Mouse (Mus musculus) heart, postnatal 14 days (tissue): ENCODE results near the gene Tapbpl. TPM values are rescaled to one million over a fixed set of nuclear protein-coding genes. Genes with fewer than 3 reads are reported as not detected.
"Not testable (repeated sequence)": the region's sequence is repeated elsewhere in the genome, so short reads cannot be mapped to it uniquely, and the experiment has no call there.

Source experiments
- DNase-seq, 2 experiments: peaks; one replicate each; pipeline ENCODE4 v3.0.0; 2021 to 2022
- intact Hi-C: fragments of 180-260 bp; cut with DNase I; formaldehyde crosslinking; loops from one replicate; pipeline ENCODE4 v1.15.1; 2025
- long read RNA-seq, 2 experiments: library from polyadenylated mRNA; stranded (forward); transcript quantifications; one replicate each; pipeline ENCODE4 v2.0.0; 2021
- total RNA-seq, 2 experiments: library from RNA; stranded (reverse); gene quantifications; 2 replicates each; pipeline ENCODE4 v1.2.3; 2021

Gene Tapbpl
- total RNA-seq, result 1 to 10 TPM; 4.0 to 4.3 TPM
- long read RNA-seq, experiment 1, transcript Tapbpl-201 (7 exons, 2,352 nt), result major isoform, 5 of 10 reads
- long read RNA-seq, experiment 1, partial matches to known transcripts, result 3 of 10 reads
- long read RNA-seq, experiment 1, other reads (novel, unspliced or antisense), result 2 of 10 reads
- long read RNA-seq, experiment 2, transcript Tapbpl-201 (7 exons, 2,352 nt), result major isoform, 6 of 7 reads
- long read RNA-seq, experiment 2, partial matches to known transcripts, result 0 of 7 reads
- long read RNA-seq, experiment 2, other reads (novel, unspliced or antisense), result 1 of 7 reads

- peak; percentile 55 to 71 for DNase-seq
- intact Hi-C loops, result no loop called here
These were observed at the start of gene Tapbpl for GRCm38 (mm10) chr6:125231117-125232044. Gene Tapbpl, minus strand, starts transcription at chr6:125231860.

- intact Hi-C loops, result loop anchor here (5.0 to 10.0 kb wide), 2 partner anchors 48 to 325 kb away; no protein-coding TSS in a partner anchor
- no peak for DNase-seq
These were observed 48.1 kb upstream of the Tapbpl start for GRCm38 (mm10) chr6:125279729-125280128.

GRCm38 (mm10) chr6:125274841-125275563 is 43.3 kb upstream of the Tapbpl start:
- intact Hi-C loops, result loop anchor here (1.0 to 10.0 kb wide), 5 partner anchors 52 to 330 kb away; partner anchors contain the start of genes Acrbp and Iffo1
- peak; percentile 50 to 64 for DNase-seq

GRCm38 (mm10) chr6:125272228-125272785 is 40.6 kb upstream of the Tapbpl start:
- intact Hi-C loops, result loop anchor here (5.0 to 10.0 kb wide), 3 partner anchors 125 to 332 kb away; partner anchors contain the start of genes Acrbp and Iffo1
- DNase-seq, result no peak

GRCm38 (mm10) chr6:125271455-125272227 is 40.0 kb upstream of the Tapbpl start:
- DNase-seq, result peak; percentile 92 to 94
- intact Hi-C loops, result loop anchor here (1.0 to 10.0 kb wide), 5 partner anchors 52 to 333 kb away; partner anchors contain the start of genes Acrbp and Iffo1

- intact Hi-C loops, result no loop called here
- DNase-seq, result no peak
These were observed 37.1 kb upstream of the Tapbpl start for GRCm38 (mm10) chr6:125268799-125269198.

- intact Hi-C loops, result no loop called here
- no peak for DNase-seq
These were observed 35.8 kb upstream of the Tapbpl start for GRCm38 (mm10) chr6:125267469-125267868.

GRCm38 (mm10) chr6:125266600-125266999 is 34.9 kb upstream of the Tapbpl start:
- intact Hi-C loops, DNase-seq: not testable (repeated sequence)

- DNase-seq, result no peak
- intact Hi-C loops, result no loop called here
These were observed 34.4 kb upstream of the Tapbpl start for GRCm38 (mm10) chr6:125266091-125266490.

GRCm38 (mm10) chr6:125265239-125265638 is 33.6 kb upstream of the Tapbpl start:
- intact Hi-C loops, result no loop called here
- DNase-seq, result no peak

- no peak for DNase-seq
- intact Hi-C loops, result no loop called here
These were observed 32.6 kb upstream of the Tapbpl start for GRCm38 (mm10) chr6:125264219-125264618.

- intact Hi-C loops, result no loop called here
- no peak for DNase-seq
These were observed 28.4 kb upstream of the Tapbpl start for GRCm38 (mm10) chr6:125260006-125260555.

- intact Hi-C loops, result no loop called here
- DNase-seq, result peak; percentile 36 to 38
These were observed 24.7 kb upstream of the Tapbpl start for GRCm38 (mm10) chr6:125256222-125256966.

- DNase-seq, result no peak
- intact Hi-C loops, result no loop called here
These were observed 23.9 kb upstream of the Tapbpl start for GRCm38 (mm10) chr6:125255516-125256044.

- intact Hi-C loops, result no loop called here
- no peak for DNase-seq
These were observed 22.4 kb upstream of the Tapbpl start for GRCm38 (mm10) chr6:125253863-125254715.

GRCm38 (mm10) chr6:125252711-125253110 is 21.1 kb upstream of the Tapbpl start:
- DNase-seq, result no peak
- intact Hi-C loops, result no loop called here

- intact Hi-C loops, result no loop called here
- no peak for DNase-seq
These were observed 20.6 kb upstream of the Tapbpl start for GRCm38 (mm10) chr6:125252285-125252684.
